In the genomic region with DNA sequence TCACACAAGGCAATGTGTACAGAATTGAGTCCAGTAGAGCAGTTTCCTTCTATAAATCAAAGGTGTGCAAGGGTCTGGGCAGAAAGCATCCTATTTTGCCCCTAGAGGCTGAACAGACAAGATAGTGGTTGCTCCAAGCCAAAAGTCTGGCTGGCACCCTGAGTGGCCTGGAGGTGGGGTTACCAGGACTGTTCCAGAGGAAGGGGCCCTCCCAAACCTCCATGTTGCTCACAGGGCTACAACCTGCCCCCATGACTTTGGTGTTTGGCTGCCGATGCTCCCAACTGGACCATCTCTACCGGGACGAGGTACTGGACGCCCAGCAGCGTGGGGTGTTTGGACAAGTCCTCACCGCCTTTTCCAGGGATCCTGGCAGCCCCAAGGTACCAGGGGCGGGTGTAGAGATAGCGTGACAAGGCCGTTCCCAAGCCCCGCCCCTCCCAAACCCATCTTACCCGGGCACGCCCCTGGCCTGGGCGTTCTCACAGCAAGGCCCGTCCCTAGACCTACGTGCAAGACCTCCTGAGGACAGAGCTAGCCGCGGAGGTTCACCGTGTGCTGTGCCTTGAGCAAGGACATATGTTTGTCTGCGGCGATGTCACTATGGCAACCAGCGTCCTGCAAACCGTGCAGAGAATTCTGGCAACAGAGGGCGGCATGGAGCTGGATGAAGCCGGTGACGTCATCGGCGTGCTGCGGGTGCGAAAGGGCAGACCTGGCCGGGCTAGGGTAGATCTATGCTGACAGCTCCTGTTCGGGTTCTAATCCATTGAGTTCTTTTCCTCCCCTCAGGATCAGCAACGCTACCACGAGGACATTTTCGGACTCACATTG, we compare ENCODE assay signal across 8 mouse cellular contexts. TPM values are rescaled to one million over a fixed set of nuclear protein-coding genes. Genes with fewer than 3 reads are reported as not detected.
DNase-seq lines count a peak whose midpoint lies in the region; ATAC-seq lines count a peak whose summit lies in the region.

No protein-coding gene starts in this region.

- H3K27me3 ChIP-seq in hindbrain, embryonic 12.5 days: peaks cover 37% of the 10 kb centered on the region

- H3K36me3 ChIP-seq in hindbrain, embryonic 12.5 days: no peaks in the 10 kb centered on the region

- DNase-seq in Muller cell, postnatal 12 days (ENCODE audit: inconsistent ontology term): peak; percentile 83
- DNase-seq in cerebellum, adult 9-11 months: peak; percentile 97
- DNase-seq in frontal cortex, adult 2 months (ENCODE audit: extremely low spot score in 1 of 2, low spot score in 1 of 2): peak; percentile 87 to 93
- DNase-seq in layer of hippocampus, postnatal 14 days (ENCODE audit: low spot score in 2 of 2): peak; percentile 91
- peak; percentile 92 for DNase-seq in lung, postnatal 14 days
- DNase-seq in retina, adult 2 months (ENCODE audit: low read depth, low spot score): peak; percentile 86
- peak; percentile 88 to 89 for DNase-seq in thymus, postnatal 36 days

- H3K4me1 ChIP-seq in hindbrain, embryonic 12.5 days: peaks cover 26% of the 10 kb centered on the region

- H3K4me2 ChIP-seq in hindbrain, embryonic 12.5 days (replicated peaks): peak overlapping the region; percentile 63

- peak overlapping the region; percentile 1; the same call in 1 of the 2 replicates for H3K27ac ChIP-seq in hindbrain, embryonic 12.5 days

- WGBS in hindbrain, embryonic 12.5 days: under 1% methylated on average over 34 of the region's 34 CpGs

- H3K9me3 ChIP-seq in hindbrain, embryonic 12.5 days (replicated peaks): no peaks in the 10 kb centered on the region

- H3K9ac ChIP-seq in hindbrain, embryonic 12.5 days: peak overlapping the region; percentile 56

- H3K4me3 ChIP-seq in hindbrain, embryonic 12.5 days: peak overlapping the region; percentile 43

- peak; percentile 85 for ATAC-seq in hindbrain, embryonic 12.5 days (ENCODE audit: low FRiP score)

RNA-seq across cellular contexts. Expression of a gene that starts 8.7 kb away (rescaled TPM):
- 3.0 and 4.7 TPM in 2 replicates for polyA plus RNA-seq in frontal cortex, adult 2 months (2012; rRNA removed)
- polyA plus RNA-seq in hindbrain, embryonic 12.5 days (2016; fragmentation: Nextera tagmentation; extraction: Ambion mirVana): 0.35 and 0.46 TPM in 2 replicates
- 1 to 10 TPM; 2.8 to 3.4 TPM for total RNA-seq in layer of hippocampus, postnatal 14 days (2021)

RNA-seq across cellular contexts. Expression of a gene that starts 10.2 kb away (rescaled TPM):
- 49.5 and 53.9 TPM in 2 replicates for polyA plus RNA-seq in frontal cortex, adult 2 months (2012; rRNA removed)
- polyA plus RNA-seq in hindbrain, embryonic 12.5 days (2016; fragmentation: Nextera tagmentation; extraction: Ambion mirVana): 38.7 and 43.5 TPM in 2 replicates
- 10 to 100 TPM; 43.0 to 54.1 TPM for total RNA-seq in layer of hippocampus, postnatal 14 days (2021)

RNA-seq across cellular contexts. Expression of a gene that starts 18.6 kb away (rescaled TPM):
- 10.1 and 10.7 TPM in 2 replicates for polyA plus RNA-seq in frontal cortex, adult 2 months (2012; rRNA removed)
- polyA plus RNA-seq in hindbrain, embryonic 12.5 days (2016; fragmentation: Nextera tagmentation; extraction: Ambion mirVana): 8.8 and 9.0 TPM in 2 replicates
- 1 to 10 TPM; 9.4 to 10.0 TPM for total RNA-seq in layer of hippocampus, postnatal 14 days (2021)

RNA-seq across cellular contexts. Expression of a gene that starts 29.9 kb away (rescaled TPM):
- 0.86 and 0.92 TPM in 2 replicates for polyA plus RNA-seq in frontal cortex, adult 2 months (2012; rRNA removed)
- polyA plus RNA-seq in hindbrain, embryonic 12.5 days (2016; fragmentation: Nextera tagmentation; extraction: Ambion mirVana): 1.0 and 1.2 TPM in 2 replicates
- total RNA-seq in layer of hippocampus, postnatal 14 days (2021): under 1 TPM in 1 of 2 experiments, not detected in 1; 0.18 TPM

RNA-seq across cellular contexts. Expression of a gene that starts 31.8 kb away (rescaled TPM):
- 65.0 and 65.8 TPM in 2 replicates for polyA plus RNA-seq in frontal cortex, adult 2 months (2012; rRNA removed)
- polyA plus RNA-seq in hindbrain, embryonic 12.5 days (2016; fragmentation: Nextera tagmentation; extraction: Ambion mirVana): 14.6 and 17.4 TPM in 2 replicates
- 10 to 100 TPM; 17.9 to 19.2 TPM for total RNA-seq in layer of hippocampus, postnatal 14 days (2021)

Comparison
In these comparisons a context has a peak if more than half of its experiments do, and no peak if none do; other contexts are left out.
1. Peak in every context shown above with its lines: DNase-seq, ATAC-seq, H3K4me3 ChIP-seq and H3K27ac ChIP-seq.